ENCODE assay signal across 24 mouse cellular contexts in the genomic region with DNA sequence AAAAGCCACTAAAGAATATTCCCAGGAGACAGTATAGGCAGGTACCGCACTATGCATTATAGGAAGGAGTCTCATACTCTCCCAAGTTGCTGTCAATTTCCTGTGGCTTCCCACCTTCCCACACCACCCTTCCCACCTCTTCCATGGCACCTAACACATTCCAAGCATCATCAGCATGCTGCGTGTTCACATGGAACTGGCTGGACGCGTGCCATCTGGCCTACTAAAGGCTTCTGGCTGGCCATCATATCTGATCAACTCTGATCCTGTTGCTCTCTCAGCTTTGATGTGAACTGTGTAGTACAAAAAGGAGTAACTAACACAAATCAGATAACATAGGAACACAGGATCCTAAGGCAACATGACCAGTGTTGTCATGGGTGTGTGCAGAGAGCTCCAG.
A peak's percentile ranks its signal among the peaks of the same experiment; 100 is the strongest.
DNase-seq lines count a peak whose midpoint lies in the region; ATAC-seq and TF ChIP-seq lines count a peak whose summit lies in the region.
"Had no signal": no experiment of that assay in that cellular context is flagged by ENCODE, and none has a peak within 500 bp of the region (broad histone marks: within the 10 kb centered on the region; RNA-seq: fewer than 3 reads in every experiment).

No protein-coding gene starts in this region.

- H3K27ac ChIP-seq in gastrocnemius, adult 2 months = no peak overlapping the region
- H3K27ac ChIP-seq: forebrain, embryonic 10.5 days; heart, embryonic 10.5 days; intestine, embryonic 15.5 days; left cerebral cortex, adult 2 months; limb, embryonic 10.5 days; midbrain, embryonic 12.5 days had no signal

- no peak for ATAC-seq in cerebellum, adult (ENCODE audit: insufficient number of reproducible peaks, low FRiP score, low TSS enrichment)
- ATAC-seq: hindbrain, embryonic 16.5 days; intestine, embryonic 15.5 days; liver, postnatal 0 days had no signal

- peak; percentile 38 for DNase-seq in cerebellum, adult 11-12 months
- DNase-seq in gastrocnemius, adult 2 months = peak; percentile 10
- no peak for DNase-seq in gastrocnemius, postnatal 25 days
- DNase-seq in MN1 (ENCODE audit: low spot score) = peak; percentile 45
- DNase-seq in cerebellum, postnatal 10 days = peak; percentile 65 to 69
- DNase-seq in ovary, postnatal 10 days (ENCODE audit: low spot score) = no peak
- no peak for DNase-seq in testis, postnatal 14 days (ENCODE audit: low spot score)
- DNase-seq: heart, postnatal 4 days; kidney, adult 8-10 months; kidney, postnatal 10 days; liver; liver, postnatal 0 days; lung, postnatal 14 days; right cerebral cortex, postnatal 4 days; thymus, adult 18-20 months; thymus, postnatal 4 days had no signal

- H3K4me3 ChIP-seq in gastrocnemius, adult 2 months = no peak overlapping the region
- H3K4me3 ChIP-seq: forebrain, embryonic 10.5 days; heart, embryonic 10.5 days; intestine, embryonic 15.5 days; left cerebral cortex, adult 2 months; limb, embryonic 10.5 days; midbrain, embryonic 12.5 days had no signal

- no peak for TF ChIP-seq CTCF in gastrocnemius, adult 2 months (IDR thresholded peaks at IDR 0.05)

- intact Hi-C loops in gastrocnemius, adult 2 months (cut with DNase I) = no loop called here

Comparison
In these comparisons a context has a peak if more than half of its experiments do, and no peak if none do; other contexts are left out.
1. DNase-seq: peak in cerebellum, adult 11-12 months (single experiment), gastrocnemius, adult 2 months (single experiment), MN1 (single experiment) and cerebellum, postnatal 10 days (2 of 2); none in gastrocnemius, postnatal 25 days (single experiment), ovary, postnatal 10 days (single experiment) and testis, postnatal 14 days (single experiment).